Mouse (Mus musculus) heart, adult 2 months (tissue): ENCODE measurements around the gene Rdx. TPM values are rescaled to one million over a fixed set of nuclear protein-coding genes. Genes with fewer than 3 reads are reported as not detected.
"Not testable (repeated sequence)": the region's sequence is repeated elsewhere in the genome, so short reads cannot be mapped to it uniquely, and the experiment has no call there.

Experiments used
- DNase-seq, 2 experiments: peaks; one replicate each; pipeline ENCODE4 v3.0.0; 2021
- H3K27ac ChIP-seq: fragments of 200-600 bp; 2 replicates; pipeline ENCODE4 v1.8.1; 2022
- H3K27me3 ChIP-seq: fragments of 200-500 bp; 2 replicates; pipeline ENCODE4 v1.6.1; 2012; ENCODE audit warnings: mild to moderate bottlenecking, low read length, inconsistent platforms, mixed read lengths; ENCODE audit not compliant: control insufficient read depth, insufficient read depth
- H3K36me3 ChIP-seq: fragments of 200-500 bp; 2 replicates; pipeline ENCODE4 v1.6.1; 2012; ENCODE audit warnings: low read length, inconsistent platforms; ENCODE audit not compliant: control insufficient read depth, insufficient read depth
- H3K4me1 ChIP-seq: fragments of 200-500 bp; 2 replicates; pipeline ENCODE4 v1.6.1; 2011; ENCODE audit warnings: low read length; ENCODE audit not compliant: control insufficient read depth, insufficient read depth
- H3K4me3 ChIP-seq: fragments of 200-600 bp; 2 replicates; pipeline ENCODE4 v1.8.1; 2022
- H3K79me2 ChIP-seq: fragments of 200-500 bp; replicated peaks from 2 replicates; pipeline ENCODE4 v1.6.1; 2012; ENCODE audit warnings: mild to moderate bottlenecking, inconsistent platforms, low read length, moderate library complexity, mixed read lengths; ENCODE audit not compliant: control insufficient read depth, insufficient read depth
- H3K9ac ChIP-seq: fragments of 200-500 bp; 2 replicates; pipeline ENCODE4 v1.6.1; 2012; ENCODE audit warnings: low read depth, mild to moderate bottlenecking, control low read depth, inconsistent platforms, low read length, mixed read lengths
- CTCF ChIP-seq: fragments of 200-600 bp; IDR thresholded peaks from 2 replicates; pipeline ENCODE4 v1.8.1; 2022; ENCODE audit warnings: antibody characterized with exemption, mild to moderate bottlenecking, moderate library complexity
- EP300 ChIP-seq: fragments of 200-500 bp; IDR thresholded peaks from 2 replicates; pipeline ENCODE4 v1.6.1; 2011; ENCODE audit warnings: low read depth, low read length, control low read depth; ENCODE audit not compliant: insufficient read depth
- POLR2A ChIP-seq: fragments of 200-500 bp; IDR thresholded peaks from 2 replicates; pipeline ENCODE4 v1.6.1; 2011; ENCODE audit warnings: mild to moderate bottlenecking, low read depth, low read length, control low read depth; ENCODE audit not compliant: insufficient read depth
- WGBS: fragments of 180-500 bp; shearing (Covaris S2); methylation state at CpG from one replicate; pipeline ENCODE4 v1.1.7; 2018; 5-methylcytosine and 5-hydroxymethylcytosine counted together
- intact Hi-C: fragments of 180-260 bp; cut with DNase I; formaldehyde crosslinking; loops from one replicate; pipeline ENCODE4 v1.15.1; 2025
- polyA plus RNA-seq: library from polyadenylated mRNA; depleted of rRNA; stranded (reverse); fragments of >200 nt; gene quantifications from 2 replicates; pipeline ENCODE4 v1.2.3, GENCODE M21; 2012
- total RNA-seq, 2 experiments: library from RNA; stranded (reverse); gene quantifications; 2 replicates each; pipeline ENCODE4 v1.2.3; 2021

Rdx gene
- total and polyA plus RNA-seq, 3 experiments: 20.8 to 97.0 (median 81.8) TPM

DNA sequence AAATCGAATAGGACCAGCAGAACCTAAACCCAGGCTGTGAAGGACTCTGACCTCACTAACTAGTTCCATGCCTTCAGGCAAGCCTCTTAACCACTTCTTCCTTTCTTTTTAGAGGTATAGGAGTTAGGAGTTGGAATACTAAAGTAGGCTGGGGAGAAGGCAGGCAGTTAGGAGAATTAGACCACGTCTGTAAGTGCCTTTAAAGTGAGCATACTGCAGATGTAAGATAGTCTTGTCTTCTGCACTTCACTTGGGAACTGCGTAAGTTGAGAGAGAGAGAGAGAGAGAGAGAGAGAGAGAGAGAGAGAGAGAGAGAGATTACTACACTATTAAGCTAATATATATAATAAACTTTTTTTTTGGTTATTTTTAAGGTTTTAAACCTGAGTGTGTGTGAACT, 8.3 kb downstream of the Rdx start:
- H3K27ac ChIP-seq: no peak overlapping the region
- 65% methylated on average over 3 of the region's 3 CpGs for WGBS
- no peak for DNase-seq

DNA sequence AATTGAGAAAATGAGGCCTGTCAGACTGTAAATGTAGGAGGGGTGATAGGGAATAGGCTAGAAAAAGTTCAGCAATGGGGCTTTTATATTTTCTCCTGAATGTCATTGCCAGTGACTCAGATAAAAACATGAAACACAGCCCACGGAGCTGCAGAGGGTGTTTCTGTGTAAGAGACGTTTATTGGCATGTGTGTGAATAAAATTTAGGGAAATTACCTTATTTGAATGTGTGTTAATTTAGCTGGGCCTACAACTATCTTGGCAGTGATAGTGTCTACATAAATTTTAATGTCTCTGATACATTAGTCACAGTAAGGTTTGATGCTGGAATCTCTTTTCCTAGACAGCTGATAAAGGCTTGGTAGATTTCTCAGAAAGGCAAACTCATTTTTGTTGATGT, 12.8 kb downstream of the Rdx start:
- TF ChIP-seq CTCF (no peak), POLR2A (no peak), EP300 (no peak)
- H3K4me1 ChIP-seq: peaks cover 8% of the 10 kb centered on the region
- intact Hi-C loops: no loop called here
- H3K27me3 ChIP-seq: no peaks in the 10 kb centered on the region
- peaks cover 19% of the 10 kb centered on the region for H3K36me3 ChIP-seq
- H3K4me3 ChIP-seq: no peak overlapping the region
- H3K27ac ChIP-seq: no peak overlapping the region
- no peak overlapping the region for H3K9ac ChIP-seq
- peaks cover 9% of the 10 kb centered on the region for H3K79me2 ChIP-seq
- no peak for DNase-seq
- WGBS: 20% methylated on average over 2 of the region's 2 CpGs

More for the DNA sequence above, 8.3 kb downstream of the Rdx start:
- H3K4me1 ChIP-seq: peaks cover 14% of the 10 kb centered on the region
- H3K79me2 ChIP-seq: peaks cover 8% of the 10 kb centered on the region
- H3K27me3 ChIP-seq: no peaks in the 10 kb centered on the region
- no peak overlapping the region for H3K4me3 ChIP-seq
- intact Hi-C loops: no loop called here
- H3K9ac ChIP-seq: no peak overlapping the region
- TF ChIP-seq POLR2A (no peak), EP300 (no peak), CTCF (no peak)
- peaks cover 25% of the 10 kb centered on the region for H3K36me3 ChIP-seq

DNA sequence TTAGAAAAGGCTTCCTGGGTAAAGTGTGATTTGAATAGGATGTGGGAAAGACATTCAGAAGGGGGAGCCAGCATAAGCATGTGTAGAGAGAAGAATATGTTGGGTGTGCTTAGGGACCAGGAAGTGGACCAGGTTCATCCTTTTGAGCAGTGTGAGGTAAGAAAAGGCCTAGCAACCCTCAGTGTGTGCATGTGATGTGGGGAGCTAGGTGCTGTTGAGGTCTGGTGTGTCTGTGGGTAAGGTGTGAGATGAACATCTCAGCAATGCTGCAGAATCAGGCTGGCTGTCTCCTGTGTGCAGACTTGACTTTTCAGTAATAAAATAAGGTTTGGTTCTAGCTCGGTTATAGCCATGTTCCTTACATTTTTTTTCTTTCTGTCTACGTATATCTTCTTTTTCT, 23.1 kb downstream of the Rdx start:
- H3K9ac ChIP-seq: no peak overlapping the region
- intact Hi-C loops: no loop called here
- no peak overlapping the region for H3K4me3 ChIP-seq
- no peaks in the 10 kb centered on the region for H3K27me3 ChIP-seq
- no peak overlapping the region for H3K27ac ChIP-seq
- no peaks in the 10 kb centered on the region for H3K4me1 ChIP-seq
- TF ChIP-seq POLR2A: no peak
- TF ChIP-seq CTCF: no peak
- TF ChIP-seq EP300: no peak
- H3K79me2 ChIP-seq: 0 out of 2 replicates have a peak, but pooled peaks cover 1% of the 10 kb centered on the region
- no peak for DNase-seq
- 85% methylated on average over 2 of the region's 2 CpGs for WGBS
- H3K36me3 ChIP-seq: peaks cover 9% of the 10 kb centered on the region

DNA sequence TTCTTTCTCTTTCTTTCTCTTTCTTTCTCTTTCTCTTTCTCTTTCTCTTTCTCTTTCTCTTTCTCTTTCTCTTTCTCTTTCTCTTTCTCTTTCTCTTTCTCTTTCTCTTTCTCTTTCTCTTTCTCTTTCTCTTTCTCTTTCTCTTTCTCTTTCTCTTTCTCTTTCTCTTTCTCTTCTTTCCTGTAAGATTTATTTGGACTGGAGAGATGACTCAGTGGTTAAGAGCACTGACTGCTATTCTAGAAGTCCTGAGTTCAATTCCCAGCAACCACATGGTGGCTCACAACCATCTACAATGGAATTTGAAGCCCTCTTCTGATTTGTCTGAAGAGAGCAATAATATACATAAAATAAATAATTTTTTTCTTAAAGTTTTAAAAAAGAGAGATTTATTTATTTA, 24.4 kb downstream of the Rdx start:
- H3K4me1 ChIP-seq, H3K36me3 ChIP-seq, H3K27me3 ChIP-seq, H3K9ac ChIP-seq, intact Hi-C loops, H3K27ac ChIP-seq, H3K4me3 ChIP-seq, H3K79me2 ChIP-seq, DNase-seq: not testable (repeated sequence)

DNA sequence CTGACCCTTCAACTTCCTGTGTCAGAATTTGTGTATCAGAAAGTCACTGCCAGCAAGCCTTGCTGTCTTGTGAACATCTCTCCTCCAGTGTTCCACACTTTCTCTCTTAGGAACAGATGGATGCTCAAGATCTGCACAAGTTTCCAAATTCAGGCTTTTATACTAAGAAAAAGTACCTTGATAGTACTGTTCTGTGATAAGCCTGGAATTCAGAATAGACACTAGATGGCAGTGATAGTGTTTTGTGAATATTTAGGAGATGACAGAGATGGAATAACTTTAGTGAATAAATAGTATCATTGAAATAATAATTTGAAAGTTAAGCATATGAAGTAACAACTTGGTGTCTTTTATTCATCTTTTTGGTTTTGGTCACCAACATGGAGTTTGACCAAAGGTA, 25.2 kb downstream of the Rdx start:
- TF ChIP-seq CTCF (peak; percentile 32), POLR2A (no peak)
- no peak overlapping the region for H3K9ac ChIP-seq
- H3K4me1 ChIP-seq: no peaks in the 10 kb centered on the region
- H3K4me3 ChIP-seq: no peak overlapping the region
- H3K27ac ChIP-seq: no peak overlapping the region
- H3K27me3 ChIP-seq: no peaks in the 10 kb centered on the region
- intact Hi-C loops: no loop called here
- no peak for DNase-seq
- 0 out of 2 replicates have a peak, but pooled peaks cover 1% of the 10 kb centered on the region for H3K79me2 ChIP-seq
- peaks cover 2% of the 10 kb centered on the region for H3K36me3 ChIP-seq

DNA sequence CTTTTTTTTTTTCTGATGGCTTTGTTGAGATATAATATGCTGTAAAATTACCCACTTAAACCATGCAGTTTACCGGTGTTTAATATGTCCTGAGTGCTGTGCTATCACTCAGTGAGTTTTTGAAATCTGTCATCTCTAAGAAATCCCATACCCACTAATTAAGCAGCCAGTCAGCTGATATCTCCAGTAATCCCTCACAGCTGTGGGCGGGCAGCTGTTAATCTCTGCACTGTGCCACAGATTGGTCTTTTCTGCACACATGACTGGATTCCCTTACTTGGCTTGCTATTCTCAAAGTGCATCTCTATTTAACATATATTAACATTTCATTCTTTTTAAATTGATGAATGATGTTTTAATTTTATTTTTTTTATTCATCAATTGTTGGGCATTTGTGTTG, 29.1 kb downstream of the Rdx start:
- Histone ChIP-seq H3K36me3 (no peaks in the 10 kb centered on the region; the same call in none of the 2 replicates), H3K79me2 (peaks cover 3% of the 10 kb centered on the region; the same call in 1 of the 2 replicates), H3K4me1 (no peaks in the 10 kb centered on the region), H3K27me3 (no peaks in the 10 kb centered on the region), H3K27ac (no peak overlapping the region), H3K4me3 (no peak overlapping the region), H3K9ac (no peak overlapping the region)
- TF ChIP-seq POLR2A (no peak), CTCF (no peak), EP300 (no peak)
- intact Hi-C loops: no loop called here
- WGBS: 89% methylated on average over 2 of the region's 2 CpGs
- no peak for DNase-seq

DNA sequence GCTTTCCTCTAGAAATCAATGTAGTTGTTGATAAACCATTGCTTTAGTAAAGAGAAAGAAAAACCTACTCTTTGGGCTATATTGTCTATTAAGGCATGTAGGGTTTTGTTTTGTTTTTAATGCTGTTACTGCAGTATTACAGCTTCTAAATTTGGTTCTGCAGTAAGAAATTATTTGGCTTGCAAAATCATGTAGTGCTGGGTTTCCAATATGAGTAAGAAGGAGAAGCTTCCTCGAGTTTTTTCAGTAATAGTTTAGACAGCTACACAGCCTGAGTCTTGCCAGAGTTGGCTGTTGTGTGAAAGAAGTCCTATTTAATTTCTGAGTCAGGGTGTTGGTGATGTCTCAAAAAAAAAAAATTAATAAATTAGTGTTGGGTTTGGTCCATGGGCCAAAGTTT, 30.7 kb downstream of the Rdx start:
- intact Hi-C loops: no loop called here
- WGBS: 62% methylated on average over 1 of the region's 1 CpGs
- H3K9ac ChIP-seq: no peak overlapping the region

More for the DNA sequence above, 30.7 kb downstream of the Rdx start:
- no peak for DNase-seq
- no peaks in the 10 kb centered on the region for H3K27me3 ChIP-seq
- H3K4me3 ChIP-seq: no peak overlapping the region
- H3K36me3 ChIP-seq: peaks cover 3% of the 10 kb centered on the region
- H3K4me1 ChIP-seq: no peaks in the 10 kb centered on the region
- H3K79me2 ChIP-seq: peaks cover 3% of the 10 kb centered on the region; the same call in 1 of the 2 replicates
- H3K27ac ChIP-seq: no peak overlapping the region
- no peak for TF ChIP-seq POLR2A
